Mouse (Mus musculus) spleen, adult 2 months (tissue): ENCODE results near the gene Timm13.

ENCODE experiments used
- CTCF ChIP-seq: fragments of 200-500 bp; IDR thresholded peaks from 2 replicates; pipeline ENCODE4 v1.5.1; 2011; ENCODE audit warnings: mild to moderate bottlenecking, inconsistent platforms; ENCODE audit not compliant: insufficient read depth, insufficient read length, insufficient replicate concordance; ENCODE audit errors: extremely low read depth
- POLR2A ChIP-seq: fragments of 200-500 bp; IDR thresholded peaks from 2 replicates; pipeline ENCODE4 v1.6.1; 2011; ENCODE audit warnings: low read depth, low read length, inconsistent platforms

- TF ChIP-seq POLR2A (no peak), CTCF (no peak)
These were observed 30.4 kb upstream of the Timm13 start for GRCm38 (mm10) chr10:80931153-80931671.
